Mouse (Mus musculus) neural tube, embryonic 10.5 days (tissue): ENCODE results near the gene Spata1.

ENCODE experiments used
- DNase-seq: peaks from one replicate; pipeline ENCODE4 v3.0.0-alpha.2; 2017; ENCODE audit warnings: low spot score; ENCODE audit errors: extremely low spot score

Spata1 gene

GRCm38 (mm10) chr3:146421787-146422186, 77.8 kb downstream of the Spata1 start:
- DNase-seq: no peak

- no peak for DNase-seq
These were observed 79.5 kb downstream of the Spata1 start for GRCm38 (mm10) chr3:146419992-146420537.

DNA sequence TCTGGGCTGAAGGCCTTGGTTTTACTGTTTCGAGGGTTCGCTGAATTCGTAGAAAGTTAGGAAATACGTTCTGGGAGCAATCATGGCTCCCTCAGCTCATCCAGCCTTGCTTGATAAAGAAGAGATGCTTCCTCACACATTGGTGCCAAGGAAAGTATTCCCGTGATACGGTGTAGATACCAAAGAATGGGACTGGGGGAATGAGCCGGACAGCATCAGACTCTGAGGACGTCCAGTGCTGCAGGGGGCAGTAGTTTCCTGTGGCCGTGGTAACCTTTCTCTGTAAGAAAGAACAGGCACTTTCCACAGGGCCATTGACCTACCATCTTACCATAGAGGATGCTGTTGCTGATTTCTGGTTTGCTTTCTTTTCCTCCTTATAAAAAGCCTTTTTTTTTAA, 80.0 kb downstream of the Spata1 start:
- DNase-seq: no peak

- no peak for DNase-seq
These were observed 80.7 kb downstream of the Spata1 start for GRCm38 (mm10) chr3:146418901-146419300.

DNA sequence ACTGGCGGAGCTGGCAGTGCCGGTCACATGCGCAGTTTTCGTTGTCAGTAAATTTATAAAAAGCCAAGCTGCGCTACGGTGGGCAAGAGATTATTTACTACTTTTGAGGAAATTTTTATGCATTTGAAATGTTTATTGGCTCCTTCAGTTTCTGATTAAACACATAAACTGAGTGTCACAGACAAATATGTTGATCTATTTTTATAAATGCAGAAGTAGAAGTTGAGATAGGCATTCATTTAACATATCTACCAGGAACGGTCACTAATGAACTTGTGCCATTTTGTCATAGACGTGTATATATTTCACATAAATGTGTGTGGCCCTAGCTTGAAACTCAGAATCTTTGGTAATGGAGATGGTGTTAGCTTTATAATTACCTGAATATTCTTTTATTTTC, 81.7 kb downstream of the Spata1 start:
- DNase-seq: no peak

DNA sequence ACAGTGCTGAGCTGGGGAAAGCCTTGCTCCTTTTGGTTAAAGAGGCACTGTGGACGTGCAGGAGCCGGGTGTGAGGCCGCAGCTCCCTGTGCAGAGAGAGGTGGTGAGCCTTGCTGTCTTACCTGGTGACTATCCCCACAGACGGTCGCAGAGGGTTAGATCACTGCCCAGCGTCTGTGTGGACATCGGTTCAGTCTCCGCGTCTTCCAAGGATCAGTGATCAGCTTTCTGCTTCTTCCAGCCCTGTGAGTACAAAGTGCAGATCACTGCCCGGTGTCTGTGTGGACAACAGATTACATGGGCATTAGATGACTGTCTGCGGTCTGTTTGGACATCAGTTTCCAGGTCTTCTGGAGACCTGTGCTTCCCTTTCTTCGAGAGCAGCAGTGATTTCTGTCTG, 85.0 kb downstream of the Spata1 start:
- DNase-seq: no peak

DNA sequence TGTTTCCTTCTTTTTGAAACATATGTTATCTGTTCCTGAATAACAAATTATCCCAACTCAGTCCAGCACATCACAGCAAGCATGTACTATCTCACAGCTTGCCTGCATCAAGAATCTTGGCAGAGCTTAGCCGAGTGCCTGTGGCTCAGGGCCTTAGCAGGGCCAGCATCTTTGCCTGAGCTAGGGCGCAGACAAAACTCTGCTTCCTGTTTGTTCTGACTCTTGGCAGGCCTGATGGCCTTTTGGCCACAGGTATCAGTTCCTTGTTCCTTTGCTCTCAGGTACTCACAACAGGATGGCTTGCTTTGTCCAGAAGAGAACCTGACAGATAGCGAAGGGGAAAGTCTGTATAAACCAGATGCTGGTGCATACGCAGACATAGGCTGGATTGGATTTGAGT, 85.6 kb downstream of the Spata1 start:
- DNase-seq: no peak

- DNase-seq: no peak
These were observed 86.5 kb downstream of the Spata1 start for GRCm38 (mm10) chr3:146413016-146413415.

GRCm38 (mm10) chr3:146412480-146412879, 87.1 kb downstream of the Spata1 start:
- no peak for DNase-seq

DNA sequence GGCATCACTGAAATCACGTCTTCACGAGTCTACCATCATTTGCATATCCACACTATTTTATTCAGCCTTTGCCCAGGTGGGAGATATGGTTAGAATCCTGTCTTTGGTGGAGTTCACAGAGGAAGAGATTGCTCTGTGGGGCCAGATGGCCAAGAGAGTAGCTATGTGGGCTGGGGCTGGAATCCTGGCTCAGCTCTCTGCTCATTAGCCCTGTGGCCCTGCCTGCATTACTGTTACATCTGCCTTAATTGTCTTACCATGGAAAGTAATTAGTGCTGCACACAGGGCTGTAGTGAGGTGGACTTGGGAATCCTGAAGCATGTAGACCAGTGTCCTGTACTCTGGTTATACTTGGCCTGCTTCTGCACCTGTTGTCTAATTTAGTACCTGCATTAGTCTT, 87.5 kb downstream of the Spata1 start:
- no peak for DNase-seq

- no peak for DNase-seq
These were observed 89.4 kb downstream of the Spata1 start for GRCm38 (mm10) chr3:146410114-146410513.
